Mouse (Mus musculus) MEL (cell line): ENCODE results near the gene Slc7a11. TPM values are rescaled to one million over a fixed set of nuclear protein-coding genes. Genes with fewer than 3 reads are reported as not detected.

ENCODE experiments used
- DNase-seq: peaks from one replicate; pipeline ENCODE4 v3.0.0; 2011; ENCODE audit warnings: low read depth, low spot score
- H3K27ac ChIP-seq: 2 replicates; pipeline ENCODE4 v1.5.1; 2012; ENCODE audit warnings: low read depth, mild to moderate bottlenecking, control low read depth, low read length, moderate library complexity; ENCODE audit not compliant: control insufficient read depth
- H3K27me3 ChIP-seq, 2 experiments: fragments of 150-350 bp in 1 of 2; sonication (generic) in 1 of 2; 2 replicates each; pipeline ENCODE4 v1.6.1; 2012; ENCODE audit warnings: low read length in 2 of 2, mild to moderate bottlenecking in 2 of 2, improper control_type of control experiment in 1 of 2, moderate library complexity in 1 of 2; ENCODE audit not compliant: insufficient read depth in 2 of 2, control insufficient read depth in 1 of 2
- H3K36me3 ChIP-seq, 2 experiments: 2 replicates each; pipeline ENCODE4 v1.6.1; 2012 to 2014; ENCODE audit warnings: low read length in 2 of 2, improper control_type of control experiment in 1 of 2, inconsistent platforms in 1 of 2, mild to moderate bottlenecking in 1 of 2; ENCODE audit not compliant: insufficient read depth in 2 of 2, control insufficient read depth in 1 of 2
- H3K4me1 ChIP-seq, 2 experiments: fragments of 150-350 bp in 1 of 2; sonication (generic) in 1 of 2; 2 replicates each; pipeline ENCODE4 v1.6.1; 2012; ENCODE audit warnings: low read length in 2 of 2, improper control_type of control experiment in 1 of 2, mild to moderate bottlenecking in 1 of 2; ENCODE audit not compliant: insufficient read depth in 2 of 2, control insufficient read depth in 1 of 2
- H3K4me3 ChIP-seq, 2 experiments: fragments of 150-350 bp in 1 of 2; sonication (generic) in 1 of 2; 2 replicates each; pipeline ENCODE4 v1.5.1; 2012; ENCODE audit warnings: low read depth in 2 of 2, low read length in 2 of 2, mild to moderate bottlenecking in 2 of 2, moderate library complexity in 2 of 2, control low read depth in 1 of 2, improper control_type of control experiment in 1 of 2; ENCODE audit not compliant: control insufficient read depth in 1 of 2, insufficient read depth in 1 of 2
- H3K79me2 ChIP-seq: 2 replicates; pipeline ENCODE4 v1.6.1; 2012; ENCODE audit warnings: mild to moderate bottlenecking, low read length, moderate library complexity; ENCODE audit not compliant: control insufficient read depth, poor library complexity, insufficient read depth
- H3K9ac ChIP-seq: 2 replicates; pipeline ENCODE4 v1.6.1; 2012; ENCODE audit warnings: low read depth, mild to moderate bottlenecking, control low read depth, low read length, moderate library complexity; ENCODE audit not compliant: control insufficient read depth, poor library complexity, severe bottlenecking
- H3K9me3 ChIP-seq: fragments of 150-350 bp; sonication (generic); replicated peaks from 2 replicates; pipeline ENCODE4 v1.6.1; 2012; ENCODE audit warnings: mild to moderate bottlenecking, low read length, improper control_type of control experiment, moderate library complexity; ENCODE audit not compliant: insufficient read depth
- CTCF ChIP-seq, 3 experiments: IDR thresholded peaks in 2 of 3; conservative IDR thresholded peaks in 1 of 3; 2 replicates each; pipeline ENCODE4 v1.5.1; 2011 to 2012; ENCODE audit warnings: low read length in 3 of 3, low read depth in 2 of 3, mild to moderate bottlenecking in 2 of 3, improper control_type of control experiment in 1 of 3, inconsistent platforms in 1 of 3, mixed read lengths in 1 of 3, moderate library complexity in 1 of 3; ENCODE audit not compliant: control insufficient read depth in 1 of 3, insufficient read depth in 1 of 3, poor library complexity in 1 of 3, severe bottlenecking in 1 of 3
- E2F4 ChIP-seq: IDR thresholded peaks from 2 replicates; pipeline ENCODE4 v1.6.1; 2011; ENCODE audit warnings: low read depth, low read length, improper control_type of control experiment, borderline replicate concordance
- EP300 ChIP-seq, 2 experiments: IDR thresholded peaks; 2 replicates each; pipeline ENCODE4 v1.6.1; 2011; ENCODE audit warnings: improper control_type of control experiment in 2 of 2, low read length in 2 of 2, low read depth in 1 of 2, mild to moderate bottlenecking in 1 of 2
- ETS1 ChIP-seq: IDR thresholded peaks from 2 replicates; pipeline ENCODE4 v1.6.1; 2012; ENCODE audit warnings: low read depth, mild to moderate bottlenecking, inconsistent platforms, low read length, improper control_type of control experiment, moderate library complexity
- GATA1 ChIP-seq: IDR thresholded peaks from 2 replicates; pipeline ENCODE4 v1.6.1; 2011; ENCODE audit warnings: low read depth, low read length, improper control_type of control experiment
- JUND ChIP-seq: IDR thresholded peaks from 2 replicates; pipeline ENCODE4 v1.6.1; 2011; ENCODE audit warnings: low read depth, mild to moderate bottlenecking, improper control_type of control experiment, low read length
- MEF2A ChIP-seq: IDR thresholded peaks from 2 replicates; pipeline ENCODE4 v1.6.1; 2014; ENCODE audit warnings: low read depth, mild to moderate bottlenecking, inconsistent platforms, low read length, improper control_type of control experiment; ENCODE audit not compliant: poor library complexity, insufficient replicate concordance, severe bottlenecking; ENCODE audit errors: extremely low read depth
- MYC ChIP-seq: IDR thresholded peaks from 2 replicates; pipeline ENCODE4 v1.6.1; 2011; ENCODE audit warnings: low read depth, mild to moderate bottlenecking, low read length, improper control_type of control experiment, moderate library complexity
- NRF1 ChIP-seq: IDR thresholded peaks from 2 replicates; pipeline ENCODE4 v1.6.1; 2014; ENCODE audit warnings: low read depth, mild to moderate bottlenecking, inconsistent platforms, low read length, improper control_type of control experiment, moderate library complexity; ENCODE audit not compliant: poor library complexity, insufficient read depth, severe bottlenecking
- POLR2A ChIP-seq, 2 experiments: IDR thresholded peaks; 2 replicates each; pipeline ENCODE4 v1.6.1; 2011 to 2012; ENCODE audit warnings: low read length in 2 of 2, mild to moderate bottlenecking in 2 of 2, control low read depth in 1 of 2, improper control_type of control experiment in 1 of 2, low read depth in 1 of 2, moderate library complexity in 1 of 2; ENCODE audit not compliant: control insufficient read depth in 1 of 2, insufficient read depth in 1 of 2, poor library complexity in 1 of 2
- RAD21 ChIP-seq: IDR thresholded peaks from 2 replicates; pipeline ENCODE4 v1.6.1; 2011; ENCODE audit warnings: mild to moderate bottlenecking, low read depth, low read length, improper control_type of control experiment
- RCOR1 ChIP-seq: IDR thresholded peaks from 2 replicates; pipeline ENCODE4 v1.6.1; 2012; ENCODE audit warnings: low read depth, mild to moderate bottlenecking, inconsistent platforms, low read length, improper control_type of control experiment
- TBP ChIP-seq: IDR thresholded peaks from 2 replicates; pipeline ENCODE4 v1.8.0; 2011; ENCODE audit warnings: low read depth, low read length, improper control_type of control experiment
- TCF12 ChIP-seq: IDR thresholded peaks from 2 replicates; pipeline ENCODE4 v1.6.1; 2014; ENCODE audit warnings: low read depth, mild to moderate bottlenecking, inconsistent platforms, low read length, improper control_type of control experiment, moderate library complexity
- UBTF ChIP-seq: IDR thresholded peaks from 2 replicates; pipeline ENCODE4 v1.6.1; 2012; ENCODE audit warnings: low read depth, mild to moderate bottlenecking, inconsistent platforms, low read length, improper control_type of control experiment, moderate library complexity, borderline replicate concordance; ENCODE audit not compliant: insufficient read depth
- USF1 ChIP-seq: IDR thresholded peaks from 2 replicates; pipeline ENCODE4 v1.6.1; 2014; ENCODE audit warnings: low read depth, mild to moderate bottlenecking, inconsistent platforms, low read length, improper control_type of control experiment, moderate library complexity
- polyA plus RNA-seq, 2 experiments: library from polyadenylated mRNA; stranded (reverse) in 1 of 2; unstranded in 1 of 2; fragments of >175 nt in 1 of 2; fragments of >200 nt in 1 of 2; gene quantifications; 2 replicates each; pipeline versions ENCODE4 v1.2.1 to v1.2.4; 2012; ENCODE audit warnings: low replicate concordance in 2 of 2, low read depth in 1 of 2; ENCODE audit not compliant: insufficient read length in 2 of 2, insufficient read depth in 1 of 2, missing spikeins in 1 of 2
- total RNA-seq: library from RNA; depleted of rRNA; stranded (reverse); fragments of 300-350 nt; gene quantifications from 2 replicates; pipeline ENCODE4 v1.2.3, GENCODE M21; 2012

Slc7a11 gene
- total and polyA plus RNA-seq, 3 experiments: 0.69 to 3.3 TPM; not detected in 1

GRCm38 (mm10) chr3:50388288-50388687, 55.1 kb downstream of the Slc7a11 start:
- no peak overlapping the region for H3K9ac ChIP-seq
- TF ChIP-seq RCOR1 (0 out of 2 replicates have a peak, but pooled peaks have one; percentile 37), E2F4 (no peak), NRF1 (no peak), ETS1 (0 out of 2 replicates have a peak, but pooled peaks have one; percentile 8), EP300 (IDR thresholded peaks at IDR 0.05; ENCODE audit: low read depth in 1 of 2, low read length in 2 of 2) (peak; percentile 33 to 43; a peak in 2 of 4 replicates), GATA1 (peak; percentile 62; the same call in 1 of the 2 replicates), TBP (no peak), JUND (no peak), CTCF (IDR thresholded peaks at IDR 0.05 in 2 of 3, conservative IDR thresholded peaks at IDR 0.05 in 1 of 3; ENCODE audit: control insufficient read depth in 1 of 3, insufficient read depth in 1 of 3, low read depth in 2 of 3, low read length in 3 of 3, poor library complexity in 1 of 3, severe bottlenecking in 1 of 3) (no peak), MEF2A (no peak), TCF12 (peak; percentile 28; the same call in 1 of the 2 replicates)
- H3K27ac ChIP-seq: no peak overlapping the region
- H3K4me1 ChIP-seq: peaks cover 0 to 9% of the 10 kb centered on the region in 2 experiments; a peak in 1 of 4 replicates
- H3K27me3 ChIP-seq: no peaks in the 10 kb centered on the region
- DNase-seq: peak; percentile 40
- H3K36me3 ChIP-seq: peaks cover 0 to 3% of the 10 kb centered on the region in 2 experiments; a peak in 2 of 4 replicates
- H3K79me2 ChIP-seq: no peaks in the 10 kb centered on the region
- no peaks in the 10 kb centered on the region for H3K9me3 ChIP-seq
- H3K4me3 ChIP-seq: no peak overlapping the region

GRCm38 (mm10) chr3:50387280-50387679, 56.1 kb downstream of the Slc7a11 start:
- peaks cover 0 to 3% of the 10 kb centered on the region in 2 experiments; a peak in 2 of 4 replicates for H3K36me3 ChIP-seq
- H3K4me1 ChIP-seq: peaks cover 0 to 9% of the 10 kb centered on the region in 2 experiments; a peak in 1 of 4 replicates
- H3K9ac ChIP-seq: no peak overlapping the region
- no peaks in the 10 kb centered on the region for H3K79me2 ChIP-seq
- no peaks in the 10 kb centered on the region for H3K9me3 ChIP-seq
- no peaks in the 10 kb centered on the region for H3K27me3 ChIP-seq
- TF ChIP-seq RAD21: no peak
- TF ChIP-seq POLR2A (IDR thresholded peaks at IDR 0.05; ENCODE audit: control insufficient read depth in 1 of 2, insufficient read depth in 1 of 2, low read depth in 1 of 2, low read length in 2 of 2, poor library complexity in 1 of 2): no peak
- TF ChIP-seq ETS1: no peak
- TF ChIP-seq MYC: no peak
- no peak for TF ChIP-seq USF1
- TF ChIP-seq UBTF: no peak
- TF ChIP-seq E2F4: no peak
- TF ChIP-seq, all 39 proteins: peak for 0
- no peak overlapping the region for H3K27ac ChIP-seq
- H3K4me3 ChIP-seq: no peak overlapping the region
- DNase-seq: no peak
